In genomic region chr13:8871314-8871962, GRCm38 (mm10) we compare ENCODE assay signal across 8 mouse cellular contexts. TPM values are rescaled to one million over a fixed set of nuclear protein-coding genes. Genes with fewer than 3 reads are reported as not detected.
DNase-seq lines count a peak whose midpoint lies in the region; ATAC-seq and TF ChIP-seq lines count a peak whose summit lies in the region.

Gene Wdr37, minus strand, starts transcription at chr13:8871909.

- H3K4me2 ChIP-seq in embryonic facial prominence, embryonic 15.5 days (replicated peaks) = peak within 1 kb of the TSS; percentile 69
- peak within 1 kb of the TSS; percentile 87 for H3K4me2 ChIP-seq in kidney, postnatal 0 days (ENCODE audit: low read length)
- peak within 1 kb of the TSS; percentile 89 for H3K4me2 ChIP-seq in liver, embryonic 11.5 days

- no peaks in the 10 kb centered on the region for H3K9me3 ChIP-seq in embryonic facial prominence, embryonic 15.5 days (replicated peaks)
- no peaks in the 10 kb centered on the region for H3K9me3 ChIP-seq in kidney, postnatal 0 days (replicated peaks; ENCODE audit: low read length)
- H3K9me3 ChIP-seq in liver, embryonic 11.5 days (ENCODE audit: control insufficient read depth, low read length) = no peaks in the 10 kb centered on the region

- H3K27me3 ChIP-seq in embryonic facial prominence, embryonic 15.5 days = no peaks in the 10 kb centered on the region
- no peaks in the 10 kb centered on the region for H3K27me3 ChIP-seq in kidney, postnatal 0 days (ENCODE audit: insufficient read depth, low read length)
- no peaks in the 10 kb centered on the region for H3K27me3 ChIP-seq in liver, embryonic 11.5 days (replicated peaks; ENCODE audit: control insufficient read depth, insufficient read depth, low read length)

- peak within 1 kb of the TSS; percentile 86 for H3K4me3 ChIP-seq in embryonic facial prominence, embryonic 15.5 days (replicated peaks)
- peak within 1 kb of the TSS; percentile 85 for H3K4me3 ChIP-seq in kidney, postnatal 0 days (replicated peaks; ENCODE audit: low read depth, low read length)
- peak within 1 kb of the TSS; percentile 93 for H3K4me3 ChIP-seq in liver, embryonic 11.5 days (ENCODE audit: low read depth, low read length)

- ATAC-seq in CD4-positive, CD25-positive, alpha-beta regulatory T cell, adult 4 months = no peak
- ATAC-seq in embryonic facial prominence, embryonic 15.5 days (ENCODE audit: insufficient number of reproducible peaks, low FRiP score, low TSS enrichment, low read depth) = peak; percentile 64; the same call in 1 of the 2 replicates
- ATAC-seq in kidney, postnatal 0 days (replicated peaks; ENCODE audit: low FRiP score, low read depth) = 0 out of 2 replicates have a peak, but pooled peaks have one; percentile 16
- peak; percentile 84 for ATAC-seq in liver, embryonic 11.5 days (replicated peaks; ENCODE audit: low FRiP score)
- ATAC-seq in neutrophil, adult 5-6 weeks (ENCODE audit: extremely low read depth, insufficient number of reproducible peaks, low FRiP score, poor library complexity, severe bottlenecking) = no peak

- peak within 1 kb of the TSS; percentile 98 for H3K27ac ChIP-seq in embryonic facial prominence, embryonic 15.5 days (replicated peaks)
- H3K27ac ChIP-seq in kidney, postnatal 0 days = peak within 1 kb of the TSS; percentile 98
- H3K27ac ChIP-seq in liver, embryonic 11.5 days (ENCODE audit: low read depth, low read length) = peak within 1 kb of the TSS; percentile 94

- no peaks in the 10 kb centered on the region for H3K36me3 ChIP-seq in embryonic facial prominence, embryonic 15.5 days
- H3K36me3 ChIP-seq in kidney, postnatal 0 days (ENCODE audit: insufficient read depth, low read length) = no peaks in the 10 kb centered on the region
- H3K36me3 ChIP-seq in liver, embryonic 11.5 days (ENCODE audit: control insufficient read depth, insufficient read depth, low read length) = no peaks in the 10 kb centered on the region; the same call in 1 of the 2 replicates

- 1% methylated on average over 18 of the region's 18 CpGs for WGBS in embryonic facial prominence, embryonic 15.5 days
- 1% methylated on average over 18 of the region's 18 CpGs for WGBS in kidney, postnatal 0 days
- WGBS in liver, embryonic 11.5 days = under 1% methylated on average over 18 of the region's 18 CpGs

- DNase-seq in adrenal gland, postnatal 14 days = peak; percentile 68
- DNase-seq in heart, adult 9 months (ENCODE audit: low spot score in 2 of 2) = peak; percentile 46 to 52
- DNase-seq in kidney, postnatal 0 days (ENCODE audit: low spot score) = peak; percentile 56
- no peak for DNase-seq in liver, embryonic 11.5 days (ENCODE audit: low spot score)
- DNase-seq in spleen, postnatal 10 days (ENCODE audit: low spot score in 2 of 2) = no peak

- peak within 1 kb of the TSS; percentile 73 for H3K9ac ChIP-seq in embryonic facial prominence, embryonic 15.5 days
- peak within 1 kb of the TSS; percentile 80 for H3K9ac ChIP-seq in kidney, postnatal 0 days (ENCODE audit: low read depth, low read length)
- H3K9ac ChIP-seq in liver, embryonic 11.5 days (ENCODE audit: low read depth, low read length) = peak within 1 kb of the TSS; percentile 85

- no peak for TF ChIP-seq CTCF in kidney, postnatal 0 days (IDR thresholded peaks at IDR 0.05; ENCODE audit: low read depth)

- H3K4me1 ChIP-seq in embryonic facial prominence, embryonic 15.5 days = peaks cover 6% of the 10 kb centered on the region
- H3K4me1 ChIP-seq in kidney, postnatal 0 days (replicated peaks; ENCODE audit: insufficient read depth, low read length) = peaks cover 6% of the 10 kb centered on the region
- H3K4me1 ChIP-seq in liver, embryonic 11.5 days (replicated peaks; ENCODE audit: control insufficient read depth, insufficient read depth, low read length) = peaks cover 7% of the 10 kb centered on the region

RNA-seq across cellular contexts. Expression of gene Wdr37, which starts in this region (rescaled TPM):
- polyA plus RNA-seq in CD4-positive, CD25-positive, alpha-beta regulatory T cell, adult 4 months (2017; shearing (Covaris generic)) = 10 to 100 TPM; 40.3 to 48.3 TPM
- total RNA-seq in adrenal gland, postnatal 14 days (2021) = 37.6 and 38.4 TPM in 2 replicates
- 17.1 and 17.7 TPM in 2 replicates for polyA plus RNA-seq in embryonic facial prominence, embryonic 15.5 days (2015; fragmentation: Nextera tagmentation; extraction: Ambion mirVana)
- 15.0 and 15.5 TPM in 2 replicates for polyA plus RNA-seq in kidney, postnatal 0 days (2015; fragmentation: Nextera tagmentation; extraction: Ambion mirVana)
- 17.5 and 18.0 TPM in 2 replicates for polyA plus RNA-seq in liver, embryonic 11.5 days (2014; fragmentation: Nextera tagmentation; extraction: Ambion mirVana)
- 46.6 and 48.3 TPM in 2 replicates for total RNA-seq in neutrophil, adult 5-6 weeks (2017)

Comparison
In these comparisons a context has a peak if more than half of its experiments do, and no peak if none do; other contexts are left out.
1. ATAC-seq: peak in embryonic facial prominence, embryonic 15.5 days (single experiment), kidney, postnatal 0 days (single experiment) and liver, embryonic 11.5 days (single experiment); none in CD4-positive, CD25-positive, alpha-beta regulatory T cell, adult 4 months (single experiment) and neutrophil, adult 5-6 weeks (single experiment).
2. DNase-seq: peak in adrenal gland, postnatal 14 days (single experiment), heart, adult 9 months (2 of 2) and kidney, postnatal 0 days (single experiment); none in liver, embryonic 11.5 days (single experiment) and spleen, postnatal 10 days (0 of 2).
3. Peak in every context shown above with its lines, with median percentiles within 50 percentile points of each other: H3K27ac ChIP-seq, H3K4me2 ChIP-seq, H3K4me3 ChIP-seq and H3K9ac ChIP-seq.